Mouse (Mus musculus) stomach, postnatal 0 days (tissue): ENCODE results near the gene Kctd4. TPM values are rescaled to one million over a fixed set of nuclear protein-coding genes. Genes with fewer than 3 reads are reported as not detected.

Experiments used
- ATAC-seq: fragments of 200-750 bp; cut with Nextera tagmentation; 2 replicates; pipeline ENCODE4 v1.8.0; 2017; ENCODE audit not compliant: low FRiP score, low TSS enrichment
- DNase-seq: peaks from one replicate; pipeline ENCODE4 v3.0.0-alpha.2; 2016; ENCODE audit warnings: low spot score
- H3K27ac ChIP-seq: fragments of 300-500 bp; sonication (generic); replicated peaks from 2 replicates; pipeline ENCODE4 v1.5.1; 2014; ENCODE audit warnings: mild to moderate bottlenecking, control low read depth
- H3K27me3 ChIP-seq: fragments of 300-500 bp; sonication (generic); 2 replicates; pipeline ENCODE4 v1.6.1; 2014; ENCODE audit warnings: low read length; ENCODE audit not compliant: control insufficient read depth, insufficient read depth
- H3K36me3 ChIP-seq: fragments of 300-500 bp; sonication (generic); 2 replicates; pipeline ENCODE4 v1.6.1; 2014; ENCODE audit warnings: low read length, mixed read lengths; ENCODE audit not compliant: control insufficient read depth, insufficient read depth
- H3K4me1 ChIP-seq: fragments of 300-500 bp; sonication (generic); replicated peaks from 2 replicates; pipeline ENCODE4 v1.6.1; 2014; ENCODE audit warnings: antibody characterized with exemption; ENCODE audit not compliant: control insufficient read depth, insufficient read depth
- H3K4me2 ChIP-seq: fragments of 300-500 bp; sonication (generic); replicated peaks from 2 replicates; pipeline ENCODE4 v1.6.1; 2014; ENCODE audit warnings: low read depth, mild to moderate bottlenecking, control low read depth, moderate library complexity
- H3K4me3 ChIP-seq: fragments of 300-500 bp; sonication (generic); 2 replicates; pipeline ENCODE4 v1.5.1; 2014; ENCODE audit warnings: low read depth, low read length, control low read depth
- H3K9ac ChIP-seq: fragments of 300-500 bp; sonication (generic); 2 replicates; pipeline ENCODE4 v1.6.1; 2014; ENCODE audit warnings: mild to moderate bottlenecking, low read length, control low read depth, mixed read lengths
- H3K9me3 ChIP-seq: fragments of 300-500 bp; sonication (generic); 2 replicates; pipeline ENCODE4 v1.6.1; 2016; ENCODE audit warnings: low read length; ENCODE audit not compliant: control insufficient read depth
- CTCF ChIP-seq: IDR thresholded peaks from 2 replicates; pipeline ENCODE4 v1.5.1; 2016; ENCODE audit warnings: antibody characterized with exemption, low read depth, mild to moderate bottlenecking, moderate library complexity
- EP300 ChIP-seq: optimal IDR thresholded peaks from 2 replicates; pipeline ENCODE3; 2016; ENCODE audit warnings: antibody characterized with exemption
- WGBS: fragments of 180-500 bp; shearing (Covaris S2); extraction: QIAGEN DNeasy Blood & Tissue Kit; methylation state at CpG from one replicate; pipeline ENCODE4 v1.1.7; 2014; 5-methylcytosine and 5-hydroxymethylcytosine counted together
- polyA plus RNA-seq: library from polyadenylated mRNA; unstranded; fragments of >200 nt; fragmentation: Nextera tagmentation; extraction: Ambion mirVana; gene quantifications from 2 replicates; pipeline ENCODE4 v1.2.1, GENCODE M21; 2015

The Kctd4 gene
- polyA plus RNA-seq, 1 experiment from 2014 or later: 10.4 TPM

DNA sequence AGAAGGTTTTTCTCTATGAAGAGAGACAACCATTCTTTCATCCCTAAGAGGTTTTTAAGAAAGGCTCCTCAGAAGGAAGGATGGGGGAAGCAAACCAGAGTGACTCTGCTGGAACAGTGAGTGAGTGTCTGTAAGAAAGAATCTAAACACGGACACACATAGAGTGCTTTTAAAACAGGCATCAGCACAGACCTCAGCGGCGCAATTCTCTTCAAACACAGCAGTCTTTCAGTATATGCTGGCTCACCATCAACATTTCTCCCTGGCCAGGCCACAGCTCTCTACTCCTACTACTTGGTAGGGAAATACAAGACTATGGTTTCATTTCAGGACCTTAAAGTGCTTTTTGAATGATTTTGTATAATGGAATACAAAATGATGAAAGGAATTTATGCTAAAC is 26.4 kb downstream of the Kctd4 start:
- H3K4me2 ChIP-seq: no peak overlapping the region
- no peak overlapping the region for H3K9ac ChIP-seq
- no peak for DNase-seq
- no peak for TF ChIP-seq EP300
- no peak for TF ChIP-seq CTCF
- H3K4me1 ChIP-seq: no peaks in the 10 kb centered on the region
- no peak overlapping the region for H3K27ac ChIP-seq
- WGBS: 77% methylated on average over 3 of the region's 3 CpGs
- H3K9me3 ChIP-seq: no peaks in the 10 kb centered on the region
- H3K4me3 ChIP-seq: no peak overlapping the region
- no peak for ATAC-seq
- no peaks in the 10 kb centered on the region for H3K36me3 ChIP-seq
- no peaks in the 10 kb centered on the region for H3K27me3 ChIP-seq

DNA sequence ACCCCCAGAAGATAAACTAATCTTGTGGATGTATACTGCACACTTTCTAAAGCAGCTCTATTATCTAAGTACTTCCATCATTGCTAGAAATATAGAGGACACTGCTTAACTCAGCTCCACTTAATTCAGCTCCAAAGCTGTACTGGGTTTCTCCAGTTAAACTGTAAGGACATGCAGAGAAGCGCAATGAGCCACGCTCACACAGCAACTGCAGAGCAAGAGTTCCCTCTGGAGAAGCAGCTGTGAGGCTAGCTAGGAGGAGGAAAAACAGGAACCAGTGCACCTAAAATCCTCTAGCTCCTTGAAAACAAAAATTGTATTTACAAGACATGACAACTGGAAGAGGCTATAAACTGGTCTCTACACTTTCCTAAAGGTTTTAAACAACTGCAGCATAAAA is 29.1 kb downstream of the Kctd4 start:
- no peaks in the 10 kb centered on the region for H3K36me3 ChIP-seq
- H3K9me3 ChIP-seq: no peaks in the 10 kb centered on the region
- H3K4me1 ChIP-seq: no peaks in the 10 kb centered on the region
- TF ChIP-seq EP300 (no peak), CTCF (no peak)
- H3K4me2 ChIP-seq: no peak overlapping the region
- no peak for DNase-seq
- H3K4me3 ChIP-seq: no peak overlapping the region
- no peak for ATAC-seq
- no peaks in the 10 kb centered on the region for H3K27me3 ChIP-seq
- WGBS: 83% methylated on average over 2 of the region's 2 CpGs
- H3K9ac ChIP-seq: no peak overlapping the region
- no peak overlapping the region for H3K27ac ChIP-seq

- Histone ChIP-seq H3K27me3 (no peaks in the 10 kb centered on the region), H3K4me2 (no peak overlapping the region), H3K9ac (no peak overlapping the region), H3K36me3 (no peaks in the 10 kb centered on the region), H3K27ac (no peak overlapping the region; the same call in 1 of the 2 replicates), H3K4me1 (no peaks in the 10 kb centered on the region), H3K9me3 (no peaks in the 10 kb centered on the region), H3K4me3 (no peak overlapping the region)
- ATAC-seq: no peak
- WGBS: 58% methylated on average over 4 of the region's 4 CpGs
- DNase-seq: no peak
- TF ChIP-seq EP300 (no peak), CTCF (no peak)
Observed at GRCm38 (mm10) chr14:75985112-75985511, 30.3 kb downstream of the Kctd4 start.

- no peak overlapping the region for H3K4me2 ChIP-seq
- no peak for ATAC-seq
- no peak overlapping the region for H3K27ac ChIP-seq
Observed at GRCm38 (mm10) chr14:75986878-75987483, 32.2 kb downstream of the Kctd4 start.

GRCm38 (mm10) chr14:75989168-75989567 is 34.4 kb downstream of the Kctd4 start:
- Histone ChIP-seq H3K4me2 (no peak overlapping the region), H3K9ac (no peak overlapping the region), H3K4me1 (no peaks in the 10 kb centered on the region), H3K36me3 (no peaks in the 10 kb centered on the region), H3K27me3 (no peaks in the 10 kb centered on the region), H3K9me3 (no peaks in the 10 kb centered on the region), H3K27ac (no peak overlapping the region), H3K4me3 (no peak overlapping the region)
- TF ChIP-seq EP300: no peak
- TF ChIP-seq CTCF: no peak
- DNase-seq: no peak
- 87% methylated on average over 1 of the region's 1 CpGs for WGBS
- ATAC-seq: no peak

More at GRCm38 (mm10) chr14:75986878-75987483, 32.2 kb downstream of the Kctd4 start:
- no peak overlapping the region for H3K4me3 ChIP-seq
- no peaks in the 10 kb centered on the region for H3K27me3 ChIP-seq
- TF ChIP-seq EP300 (no peak), CTCF (no peak)
- no peaks in the 10 kb centered on the region for H3K4me1 ChIP-seq
- no peak overlapping the region for H3K9ac ChIP-seq
- no peaks in the 10 kb centered on the region for H3K36me3 ChIP-seq
- WGBS: 68% methylated on average over 7 of the region's 7 CpGs
- no peak for DNase-seq
- no peaks in the 10 kb centered on the region for H3K9me3 ChIP-seq

- DNase-seq (no peak), ATAC-seq (no peak)
- Histone ChIP-seq H3K9ac (no peak overlapping the region), H3K36me3 (no peaks in the 10 kb centered on the region), H3K9me3 (no peaks in the 10 kb centered on the region), H3K27ac (no peak overlapping the region), H3K4me1 (no peaks in the 10 kb centered on the region), H3K4me3 (no peak overlapping the region), H3K27me3 (no peaks in the 10 kb centered on the region), H3K4me2 (no peak overlapping the region)
- TF ChIP-seq EP300 (no peak), CTCF (no peak)
- 89% methylated on average over 6 of the region's 6 CpGs for WGBS
Observed at GRCm38 (mm10) chr14:75990936-75991335, 36.1 kb downstream of the Kctd4 start.
